Mouse (Mus musculus) left cerebral cortex, adult 2 months (tissue): ENCODE data around the gene Trim69. TPM values are rescaled to one million over a fixed set of nuclear protein-coding genes. Genes with fewer than 3 reads are reported as not detected.
"Not testable (repeated sequence)": the region's sequence is repeated elsewhere in the genome, so short reads cannot be mapped to it uniquely, and the experiment has no call there.

ENCODE experiments used
- DNase-seq, 2 experiments: peaks; one replicate each; pipeline ENCODE4 v3.0.0; 2021 to 2022; ENCODE audit warnings: low spot score in 2 of 2, mixed read lengths in 1 of 2; ENCODE audit errors: extremely low spot score in 1 of 2
- H3K27ac ChIP-seq: fragments of 200-600 bp; 2 replicates; pipeline ENCODE4 v1.8.1; 2022
- H3K4me3 ChIP-seq: fragments of 200-600 bp; 2 replicates; pipeline ENCODE4 v1.8.1; 2022
- CTCF ChIP-seq: fragments of 200-600 bp; IDR thresholded peaks from 2 replicates; pipeline ENCODE4 v1.8.1; 2022; ENCODE audit warnings: antibody characterized with exemption, mild to moderate bottlenecking, moderate library complexity
- intact Hi-C: fragments of 180-260 bp; cut with DNase I; formaldehyde crosslinking; loops from one replicate; pipeline ENCODE4 v1.15.1; 2025
- total RNA-seq, 2 experiments: library from RNA; stranded (reverse); gene quantifications; 2 replicates each; pipeline ENCODE4 v1.2.3; 2021

Trim69 gene
- total RNA-seq, 2 experiments from 2014 or later, result not detected

DNA sequence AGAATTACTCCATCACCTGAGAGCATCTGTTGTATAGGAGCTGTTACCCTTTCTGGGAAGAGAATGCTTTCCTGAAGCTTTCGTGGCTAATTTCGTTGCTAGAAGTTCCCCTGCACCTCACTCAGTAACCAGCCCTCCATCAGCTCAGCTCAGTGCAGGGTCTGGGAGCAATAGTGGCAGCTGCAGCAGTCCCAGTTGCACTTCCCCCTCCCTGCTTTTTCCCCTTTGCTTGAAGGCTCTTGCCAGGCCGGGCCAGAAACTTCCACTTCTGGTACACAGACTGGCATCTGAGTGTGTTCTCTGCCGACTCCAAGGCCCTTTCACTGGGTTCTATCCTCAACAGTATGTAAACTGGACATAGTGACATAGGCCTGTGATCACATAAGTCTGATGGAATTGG is 24.6 kb downstream of the Trim69 start:
- DNase-seq, result no peak
- TF ChIP-seq CTCF, result no peak
- H3K4me3 ChIP-seq, result no peak overlapping the region
- intact Hi-C loops, result no loop called here
- no peak overlapping the region for H3K27ac ChIP-seq

DNA sequence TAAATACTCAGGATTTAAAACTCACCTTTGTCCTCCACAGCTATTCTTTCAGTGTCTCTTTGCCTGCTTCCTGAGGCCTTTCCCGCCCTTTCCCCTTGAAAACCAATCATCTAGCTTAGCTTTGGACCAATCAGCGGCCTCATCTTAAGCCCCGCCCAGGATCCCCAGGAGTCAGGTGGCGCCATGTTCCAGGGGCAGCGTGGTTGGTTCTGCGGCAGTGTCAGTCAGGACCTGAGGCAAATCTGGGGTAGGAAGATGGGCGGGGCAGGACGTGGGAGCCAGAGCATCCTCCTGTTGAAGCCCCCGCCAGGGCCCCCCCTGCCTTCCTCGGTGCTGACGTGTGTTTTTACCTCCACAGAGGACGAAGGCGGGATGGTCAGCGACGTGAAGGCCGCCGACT is 25.6 kb downstream of the Trim69 start, which contains the start of the genes Patl2 and Terb2:
Patl2 (minus strand) TSS at position 84 of the 400 bp plus-strand sequence.
Terb2 (plus strand) TSS at position 167 of the 400 bp plus-strand sequence.
- intact Hi-C loops, result no loop called here
- DNase-seq, result no peak
- Histone ChIP-seq H3K4me3 (no peak within 1 kb of the TSS), H3K27ac (no peak within 1 kb of the TSS)
- TF ChIP-seq CTCF, result no peak

DNA sequence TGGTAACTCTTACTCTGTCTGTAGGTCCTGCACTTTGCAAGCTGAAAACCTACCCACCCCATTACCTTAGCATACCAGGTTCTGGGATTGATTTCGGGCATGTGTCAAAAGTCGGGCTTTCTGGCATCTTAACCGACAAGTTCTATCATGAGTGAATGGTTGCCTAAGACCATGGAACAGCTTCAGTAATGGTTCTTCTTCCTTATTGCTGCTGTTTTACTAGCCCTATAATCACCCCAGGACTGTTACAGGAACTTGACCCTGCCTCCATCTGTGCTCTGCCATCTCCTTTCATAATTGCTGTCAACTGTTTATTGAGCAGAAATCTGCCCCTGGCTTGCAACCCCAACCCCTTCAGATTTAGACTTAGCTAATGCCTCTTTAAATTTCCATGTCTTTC is 26.3 kb downstream of the Trim69 start:
- no peak for DNase-seq
- TF ChIP-seq CTCF, result no peak
- intact Hi-C loops, result no loop called here
- H3K27ac ChIP-seq, result no peak overlapping the region
- H3K4me3 ChIP-seq, result no peak overlapping the region

DNA sequence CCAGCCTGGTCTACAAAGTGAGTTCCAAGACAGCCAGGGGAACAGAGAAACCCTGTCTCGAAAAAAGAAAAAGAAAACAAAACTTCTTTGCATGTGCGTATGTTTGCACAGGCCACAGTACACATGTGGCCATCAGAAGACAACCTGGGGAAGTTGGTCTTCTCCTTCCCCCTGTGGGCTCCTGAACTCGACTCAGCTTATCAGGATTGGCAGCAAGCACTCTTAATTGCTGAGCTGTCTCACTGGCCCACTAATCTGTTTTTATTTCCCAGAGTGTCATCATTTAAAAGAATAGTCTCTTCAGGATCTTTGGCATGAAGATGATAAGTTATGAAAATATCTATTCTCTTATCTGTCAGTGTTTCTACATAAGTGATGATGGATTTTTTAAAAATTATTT is 31.3 kb downstream of the Trim69 start:
- no peak for DNase-seq
- TF ChIP-seq CTCF, result no peak

DNA sequence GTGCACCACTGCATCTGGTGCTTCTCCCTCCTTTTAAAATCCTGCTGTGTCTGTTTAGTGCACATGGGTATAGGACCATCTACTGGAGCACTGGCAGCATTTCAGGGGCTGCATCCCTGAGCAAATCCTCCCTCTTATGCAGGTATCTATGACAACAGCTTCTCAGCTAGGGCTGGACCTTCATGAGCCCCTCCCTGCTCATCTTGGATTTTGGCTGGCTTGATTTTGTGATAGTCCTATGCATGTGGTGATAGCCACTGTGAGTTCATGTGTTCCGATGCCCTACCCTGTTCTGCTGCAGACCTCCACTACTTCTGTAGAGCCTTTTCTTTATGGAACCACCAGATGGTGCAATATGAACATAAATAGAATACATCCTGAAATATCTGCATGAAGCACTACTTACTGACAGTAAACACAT is 34.0 kb downstream of the Trim69 start:
- Histone ChIP-seq H3K4me3 (no peak overlapping the region), H3K27ac (no peak overlapping the region)
- peak; percentile 70 for TF ChIP-seq CTCF
- intact Hi-C loops, result loop anchor here (1.0 to 10.0 kb wide), 6 partner anchors 50 to 560 kb away; no protein-coding TSS in a partner anchor
- DNase-seq, result peak; percentile 9 to 10

More for the DNA sequence above, 31.3 kb downstream of the Trim69 start:
- intact Hi-C loops, result loop anchor here (5.0 to 10.0 kb wide), 3 partner anchors 110 to 563 kb away; no protein-coding TSS in a partner anchor
- Histone ChIP-seq H3K4me3 (no peak overlapping the region), H3K27ac (no peak overlapping the region)

DNA sequence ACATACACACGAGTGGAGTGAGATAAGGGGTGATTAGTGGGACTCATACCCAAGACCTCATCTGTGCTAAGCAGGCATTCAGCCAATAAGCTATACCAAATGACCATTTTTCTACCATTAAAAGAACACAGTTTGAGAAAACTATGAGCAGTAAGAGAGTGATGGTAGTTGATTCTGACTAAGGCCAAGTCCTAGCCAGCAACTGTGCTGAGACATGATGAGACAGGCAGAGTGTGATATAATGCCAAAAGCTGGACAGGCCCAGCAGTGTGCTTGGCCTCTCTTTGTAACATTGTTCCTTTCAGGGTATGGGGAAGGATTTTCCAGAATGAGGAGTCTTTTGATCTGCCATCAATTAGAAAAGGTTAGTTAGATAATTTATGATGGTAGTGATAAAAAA is 41.0 kb downstream of the Trim69 start:
- no peak for DNase-seq
- Histone ChIP-seq H3K4me3 (no peak overlapping the region), H3K27ac (no peak overlapping the region)
- intact Hi-C loops, result no loop called here
- no peak for TF ChIP-seq CTCF

DNA sequence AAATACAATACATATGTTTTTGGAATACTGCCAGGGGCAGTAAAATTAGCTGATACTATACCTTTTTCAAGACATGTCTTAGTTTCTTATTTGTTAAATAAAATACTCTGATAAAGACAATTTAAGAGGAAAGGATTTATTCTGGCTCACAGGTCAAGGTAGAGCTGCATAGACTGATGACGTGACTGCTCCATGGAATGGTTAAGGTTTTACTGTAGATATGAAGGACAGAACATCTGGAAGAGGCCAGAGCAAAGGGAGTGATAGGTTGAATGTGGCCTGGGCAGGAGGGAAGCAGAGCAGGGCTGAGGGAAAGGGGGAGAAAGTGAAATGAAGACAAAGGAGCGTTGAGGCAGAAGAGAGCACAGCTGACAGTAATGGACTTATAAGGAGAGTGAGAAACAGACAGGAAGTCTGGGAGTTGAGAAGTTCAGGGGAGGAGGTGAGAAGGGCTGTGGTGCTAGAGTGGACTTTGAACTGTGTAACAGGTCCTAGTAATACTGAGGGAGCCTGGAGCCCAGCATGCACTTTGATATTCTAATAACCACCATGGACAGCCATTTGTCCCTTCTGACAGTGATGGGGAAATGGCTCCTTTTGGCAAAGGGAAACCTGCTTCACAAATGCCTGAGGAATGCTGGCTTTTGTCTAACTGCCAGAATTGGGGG is 46.1 kb downstream of the Trim69 start:
- Histone ChIP-seq H3K4me3 (no peak overlapping the region), H3K27ac (no peak overlapping the region)
- no peak for TF ChIP-seq CTCF
- no peak for DNase-seq
- intact Hi-C loops, result no loop called here

DNA sequence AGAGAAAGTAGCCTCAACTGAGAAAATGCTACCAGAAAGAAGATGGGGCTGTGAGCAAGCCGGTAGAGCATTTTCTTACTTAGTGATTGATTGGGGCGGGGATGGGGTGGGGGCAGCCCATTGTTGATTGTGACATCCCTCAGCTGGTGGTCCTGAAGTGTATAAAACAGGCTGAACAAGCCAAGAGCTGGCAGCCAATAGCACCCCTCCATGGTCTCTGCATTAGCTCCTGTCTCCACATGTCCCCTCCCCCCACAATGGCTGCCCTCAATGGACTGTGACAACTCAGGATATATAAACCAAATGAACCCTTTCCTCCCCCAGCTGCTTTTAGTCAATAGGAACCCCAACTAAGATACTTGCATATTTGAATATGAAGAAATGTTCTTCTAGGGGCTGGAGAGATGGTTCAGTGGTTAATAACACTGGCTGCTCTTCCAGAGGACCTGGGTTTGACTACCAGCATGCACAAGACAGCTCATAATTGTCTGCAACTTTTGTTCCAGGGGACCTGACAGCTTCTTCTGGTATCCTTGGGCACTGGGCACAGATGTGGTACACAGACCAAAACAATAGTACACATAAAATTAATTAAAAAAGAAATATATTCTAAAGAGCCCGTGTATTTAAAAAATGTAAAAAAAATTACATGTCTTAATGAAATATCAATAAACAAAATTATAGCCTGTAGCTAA is 50.2 kb downstream of the Trim69 start:
- H3K4me3 ChIP-seq, result no peak overlapping the region
- intact Hi-C loops, result no loop called here

DNA sequence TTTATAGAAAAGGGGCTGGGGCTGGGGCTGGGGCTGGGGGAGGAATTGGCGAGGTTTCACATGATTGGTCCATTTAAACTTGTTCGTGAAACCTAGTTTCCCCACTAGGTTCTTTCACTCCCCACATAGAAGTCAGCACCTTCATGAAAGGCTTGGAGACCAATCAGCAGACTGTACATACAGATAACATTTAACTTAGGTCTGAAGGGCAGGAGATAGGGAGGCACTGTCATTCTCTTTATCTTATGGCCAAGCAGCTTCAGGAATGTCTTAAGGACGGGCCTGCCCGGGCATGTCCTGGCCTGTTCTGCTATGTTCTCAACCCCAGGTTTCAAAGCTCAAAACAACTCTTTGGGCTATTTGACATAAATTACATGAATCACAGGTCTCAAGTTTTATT is 56.6 kb downstream of the Trim69 start:
- H3K4me3 ChIP-seq, intact Hi-C loops, DNase-seq, H3K27ac ChIP-seq: not testable (repeated sequence)

More for the DNA sequence above, 50.2 kb downstream of the Trim69 start:
- H3K27ac ChIP-seq, result no peak overlapping the region
- DNase-seq, result no peak
- TF ChIP-seq CTCF, result no peak

DNA sequence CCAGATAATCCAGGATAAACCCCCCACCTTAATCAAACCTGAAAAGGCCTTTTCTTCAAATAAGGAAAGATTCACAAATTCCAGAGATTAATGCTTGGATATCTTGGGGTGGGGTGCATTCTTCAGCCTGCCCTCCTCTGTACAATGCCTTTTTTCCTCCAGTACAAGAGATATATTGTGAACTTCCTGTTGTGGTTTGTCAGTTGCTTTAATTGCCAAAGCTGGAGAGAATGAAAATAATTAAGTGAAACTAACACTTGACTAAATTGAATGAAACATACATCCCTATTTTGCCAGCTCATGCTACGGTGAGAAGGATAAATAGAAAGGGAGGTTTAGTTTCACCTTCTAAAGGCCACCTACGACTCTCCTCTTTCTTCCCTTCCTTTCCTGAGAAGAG is 57.7 kb downstream of the Trim69 start:
- no peak overlapping the region for H3K4me3 ChIP-seq
- no peak for DNase-seq
- intact Hi-C loops, result no loop called here
- no peak overlapping the region for H3K27ac ChIP-seq
- TF ChIP-seq CTCF, result no peak

DNA sequence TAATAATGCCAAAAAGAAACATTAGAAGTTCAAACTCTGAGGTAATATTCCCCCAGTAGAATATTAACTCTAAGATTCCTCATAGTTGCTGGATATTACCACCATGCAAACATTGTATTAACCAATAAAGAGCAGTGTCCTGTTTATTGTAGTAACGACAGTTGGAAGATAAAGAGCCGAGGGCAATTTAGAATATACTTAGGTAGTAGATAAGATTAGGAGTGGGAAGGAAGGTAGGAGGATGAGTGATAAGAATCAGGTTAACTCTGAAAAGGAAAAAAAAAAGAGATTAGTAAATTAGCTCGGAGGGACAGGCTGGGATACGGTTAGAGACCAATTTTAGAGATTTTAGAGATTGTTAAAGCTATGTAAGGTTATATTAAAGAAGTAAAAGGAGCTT is 60.9 kb downstream of the Trim69 start:
- DNase-seq, result no peak
- H3K27ac ChIP-seq, result no peak overlapping the region
- H3K4me3 ChIP-seq, result no peak overlapping the region
- TF ChIP-seq CTCF, result no peak
- intact Hi-C loops, result no loop called here

DNA sequence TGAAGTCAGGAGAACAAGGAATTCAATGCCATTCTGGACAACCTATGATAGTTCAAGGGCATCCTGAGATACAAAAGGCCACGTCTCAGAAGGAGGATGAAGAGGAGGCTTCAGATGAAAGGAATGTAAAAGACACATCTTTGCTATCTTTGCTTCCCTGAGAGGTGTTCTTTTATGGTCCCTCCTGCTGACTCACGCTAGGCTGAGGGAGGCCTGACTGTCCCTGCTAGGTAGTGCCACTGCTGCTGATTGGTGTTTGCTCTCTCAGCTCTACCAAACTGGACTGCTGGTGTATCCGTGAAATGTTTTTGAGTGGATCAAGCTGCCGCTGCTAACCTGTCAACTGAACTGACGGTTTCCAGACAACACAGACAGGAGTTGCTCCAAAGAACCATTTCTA is 61.3 kb downstream of the Trim69 start:
- intact Hi-C loops, result no loop called here
- no peak for TF ChIP-seq CTCF
- Histone ChIP-seq H3K4me3 (no peak overlapping the region), H3K27ac (no peak overlapping the region)
- DNase-seq, result no peak
